Mouse (Mus musculus): ENCODE measurements around the gene Tbc1d8b.

The Tbc1d8b gene

GRCm38 (mm10) chrX:139779401-139779800 lies 94.6 kb downstream of the Tbc1d8b start:
- DNase-seq (ENCODE audit: low spot score in 2 of 2): no peak

GRCm38 (mm10) chrX:139780988-139781387 lies 96.2 kb downstream of the Tbc1d8b start:
- no peak for DNase-seq (ENCODE audit: low spot score in 2 of 2)

- no peak for DNase-seq (ENCODE audit: low spot score in 2 of 2)
Measured at GRCm38 (mm10) chrX:139781563-139781962, 96.8 kb downstream of the Tbc1d8b start.

GRCm38 (mm10) chrX:139782278-139783044 lies 97.7 kb downstream of the Tbc1d8b start, which contains the start of gene Ripply1:
Gene Ripply1, minus strand, starts transcription at chrX:139782353.
- DNase-seq (ENCODE audit: low spot score in 2 of 2): no peak

GRCm38 (mm10) chrX:139783045-139783422 lies 98.2 kb downstream of the Tbc1d8b start:
- no peak for DNase-seq (ENCODE audit: low spot score in 2 of 2)

GRCm38 (mm10) chrX:139785764-139786163 lies 101.0 kb downstream of the Tbc1d8b start:
- no peak for DNase-seq (ENCODE audit: low spot score in 2 of 2)

GRCm38 (mm10) chrX:139794072-139794845 lies 109.5 kb downstream of the Tbc1d8b start:
- DNase-seq (ENCODE audit: low spot score in 2 of 2): no peak

GRCm38 (mm10) chrX:139796037-139796436 lies 111.2 kb downstream of the Tbc1d8b start:
- DNase-seq (ENCODE audit: low spot score in 2 of 2): no peak

GRCm38 (mm10) chrX:139797875-139798274 lies 113.1 kb downstream of the Tbc1d8b start:
- DNase-seq (ENCODE audit: low spot score in 2 of 2): no peak

GRCm38 (mm10) chrX:139799953-139800352 lies 115.2 kb downstream of the Tbc1d8b start:
- no peak for DNase-seq (ENCODE audit: low spot score in 2 of 2)

GRCm38 (mm10) chrX:139800406-139800878 lies 115.6 kb downstream of the Tbc1d8b start, which contains the start of gene Cldn2:
Gene Cldn2, plus strand, starts transcription at chrX:139800828.
- DNase-seq (ENCODE audit: low spot score in 2 of 2): no peak

All from frontal cortex, postnatal 14 days (tissue).